ENCODE assay signal across 43 mouse cellular contexts in the genomic region with DNA sequence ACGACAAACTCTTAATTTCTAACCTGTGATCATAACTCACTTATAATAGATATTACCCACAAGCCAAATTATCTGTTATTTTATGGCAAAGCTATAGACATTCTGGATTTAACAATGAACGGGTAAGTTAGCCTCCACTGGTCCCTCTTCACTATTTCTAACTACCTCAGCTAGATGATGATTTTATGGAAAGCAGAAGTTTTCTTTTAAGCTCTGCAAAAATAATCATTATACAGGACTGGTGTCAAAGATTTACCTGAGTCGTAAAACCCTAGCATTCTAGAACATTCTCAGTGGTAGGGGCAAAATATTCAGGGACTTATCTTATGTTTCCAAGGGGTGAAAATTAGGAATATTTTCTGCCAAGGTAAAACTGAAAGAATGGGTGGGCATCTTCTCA. TPM values are rescaled to one million over a fixed set of nuclear protein-coding genes. Genes with fewer than 3 reads are reported as not detected.
"Had no signal": no experiment of that assay in that cellular context is flagged by ENCODE, and none has a peak within 500 bp of the region (broad histone marks: within the 10 kb centered on the region; RNA-seq: fewer than 3 reads in every experiment).

No protein-coding gene starts in this region.

- H3K4me3 ChIP-seq: heart, adult 2 months; heart, embryonic 10.5 days; heart, embryonic 12.5 days; heart, embryonic 13.5 days; heart, embryonic 15.5 days; hindbrain, embryonic 10.5 days; hindbrain, embryonic 12.5 days; hindbrain, embryonic 13.5 days; hindbrain, embryonic 15.5 days; intestine, embryonic 15.5 days; kidney, embryonic 15.5 days; layer of hippocampus, adult 2 months; left cerebral cortex, adult 2 months had no signal

- H3K9me3 ChIP-seq: heart, embryonic 10.5 days; heart, embryonic 12.5 days; heart, embryonic 13.5 days; heart, embryonic 15.5 days; hindbrain, embryonic 10.5 days; hindbrain, embryonic 12.5 days; hindbrain, embryonic 13.5 days; hindbrain, embryonic 15.5 days; intestine, embryonic 15.5 days; kidney, embryonic 15.5 days had no signal

- H3K36me3 ChIP-seq: heart, embryonic 10.5 days; heart, embryonic 12.5 days; heart, embryonic 13.5 days; heart, embryonic 15.5 days; hindbrain, embryonic 10.5 days; hindbrain, embryonic 12.5 days; hindbrain, embryonic 13.5 days; hindbrain, embryonic 15.5 days; intestine, embryonic 15.5 days; kidney, embryonic 15.5 days had no signal

- H3K4me2 ChIP-seq: heart, embryonic 11.5 days; heart, embryonic 12.5 days; heart, embryonic 13.5 days; heart, embryonic 15.5 days; hindbrain, embryonic 12.5 days; hindbrain, embryonic 13.5 days; hindbrain, embryonic 14.5 days; hindbrain, embryonic 15.5 days; intestine, embryonic 15.5 days; kidney, embryonic 15.5 days had no signal

- ATAC-seq: hindbrain, embryonic 16.5 days; hindbrain, postnatal 0 days; inflammation-experienced regulatory T-cells, adult 6 months; intestine, embryonic 15.5 days; intestine, embryonic 16.5 days; intestine, postnatal 0 days had no signal

- DNase-seq: heart, adult 2 months; heart, postnatal 10 days; heart, postnatal 14 days; heart, postnatal 36 days; heart, postnatal 4 days; layer of hippocampus, adult 9-11 months; layer of hippocampus, postnatal 36 days had no signal

- H3K27me3 ChIP-seq: heart, embryonic 12.5 days; heart, embryonic 13.5 days; heart, embryonic 15.5 days; hindbrain, embryonic 12.5 days; hindbrain, embryonic 13.5 days; hindbrain, embryonic 15.5 days; intestine, embryonic 15.5 days; kidney, embryonic 15.5 days had no signal

- H3K27ac ChIP-seq: heart, adult 2 months; heart, embryonic 10.5 days; heart, embryonic 13.5 days; heart, embryonic 15.5 days; hindbrain, embryonic 10.5 days; hindbrain, embryonic 12.5 days; hindbrain, embryonic 13.5 days; hindbrain, embryonic 14.5 days; hindbrain, embryonic 15.5 days; hindbrain, postnatal 0 days; intestine, embryonic 15.5 days; kidney, embryonic 15.5 days; kidney, postnatal 0 days; layer of hippocampus, adult 2 months; left cerebral cortex, adult 2 months had no signal

- H3K4me1 ChIP-seq: heart, embryonic 10.5 days; heart, embryonic 12.5 days; heart, embryonic 13.5 days; heart, embryonic 15.5 days; hindbrain, embryonic 10.5 days; hindbrain, embryonic 12.5 days; hindbrain, embryonic 13.5 days; hindbrain, embryonic 15.5 days; intestine, embryonic 15.5 days; kidney, embryonic 15.5 days had no signal

- H3K9ac ChIP-seq: heart, embryonic 12.5 days; heart, embryonic 13.5 days; heart, embryonic 15.5 days; hindbrain, embryonic 12.5 days; hindbrain, embryonic 13.5 days; hindbrain, embryonic 14.5 days; hindbrain, embryonic 15.5 days; intestine, embryonic 15.5 days; kidney, embryonic 15.5 days had no signal

RNA-seq across cellular contexts. Expression of gene Ugt3a2, which starts 1.3 kb away (rescaled TPM):
- total RNA-seq: heart, adult 2 months; heart, adult 8-10 months; heart, postnatal 10 days; heart, postnatal 14 days; heart, postnatal 25 days; heart, postnatal 36 days; heart, postnatal 4 days; hematopoietic stem cell, adult 5-6 weeks; hindbrain, postnatal 0 days; layer of hippocampus, adult 18-20 months; layer of hippocampus, adult 2 months; layer of hippocampus, adult 8-10 months; layer of hippocampus, postnatal 10 days; layer of hippocampus, postnatal 14 days; layer of hippocampus, postnatal 25 days; layer of hippocampus, postnatal 36 days; left cerebral cortex, adult 18-20 months; left cerebral cortex, adult 2 months had no signal
- polyA plus RNA-seq: heart, embryonic 10.5 days; heart, embryonic 11.5 days; heart, embryonic 12.5 days; heart, embryonic 13.5 days; heart, embryonic 14.5 days; heart, embryonic 15.5 days; heart, embryonic 16.5 days; heart, postnatal 0 days; hindbrain, embryonic 10.5 days; hindbrain, embryonic 11.5 days; hindbrain, embryonic 12.5 days; hindbrain, embryonic 13.5 days; hindbrain, embryonic 14.5 days; hindbrain, embryonic 15.5 days; hindbrain, embryonic 16.5 days; hindbrain, postnatal 0 days; intestine, embryonic 14.5 days; intestine, embryonic 15.5 days; intestine, postnatal 0 days; kidney, embryonic 14.5 days had no signal

RNA-seq across cellular contexts. Expression of gene Ugt3a1, which starts 59.9 kb away (rescaled TPM):
- total RNA-seq: heart, adult 2 months; heart, adult 8-10 months; heart, postnatal 10 days; heart, postnatal 14 days; heart, postnatal 25 days; heart, postnatal 36 days; heart, postnatal 4 days; hematopoietic stem cell, adult 5-6 weeks; hindbrain, postnatal 0 days; layer of hippocampus, adult 18-20 months; layer of hippocampus, adult 2 months; layer of hippocampus, adult 8-10 months; layer of hippocampus, postnatal 10 days; layer of hippocampus, postnatal 14 days; layer of hippocampus, postnatal 25 days; layer of hippocampus, postnatal 36 days; left cerebral cortex, adult 18-20 months; left cerebral cortex, adult 2 months had no signal
- polyA plus RNA-seq: heart, adult 2 months; heart, embryonic 10.5 days; heart, embryonic 11.5 days; heart, embryonic 12.5 days; heart, embryonic 13.5 days; heart, embryonic 14.5 days; heart, embryonic 15.5 days; heart, embryonic 16.5 days; heart, postnatal 0 days; hindbrain, embryonic 10.5 days; hindbrain, embryonic 11.5 days; hindbrain, embryonic 12.5 days; hindbrain, embryonic 13.5 days; hindbrain, embryonic 14.5 days; hindbrain, embryonic 15.5 days; hindbrain, embryonic 16.5 days; hindbrain, postnatal 0 days; inflammation-experienced regulatory T-cells, adult 6 months; intestine, embryonic 14.5 days; intestine, embryonic 15.5 days; intestine, embryonic 16.5 days; intestine, postnatal 0 days; kidney, embryonic 14.5 days; large intestine, adult 2 months had no signal
